Mouse (Mus musculus) CD4-positive, CD25-positive, alpha-beta regulatory T cell, adult 9 weeks (primary cell): ENCODE data around the gene Proca1. TPM values are rescaled to one million over a fixed set of nuclear protein-coding genes. Genes with fewer than 3 reads are reported as not detected.

Experiments used
- polyA plus RNA-seq: library from polyadenylated mRNA; unstranded; fragments of 100-300 nt; shearing (Covaris generic); gene quantifications from one replicate; pipeline ENCODE4 v1.2.1, GENCODE M21; 2017

The Proca1 gene
- polyA plus RNA-seq: 1.3 TPM

GRCm38 (mm10) chr11:78193113-78193512, at the start of gene Proca1:
Gene Proca1 (plus strand): TSS chr11:78193392.

DNA sequence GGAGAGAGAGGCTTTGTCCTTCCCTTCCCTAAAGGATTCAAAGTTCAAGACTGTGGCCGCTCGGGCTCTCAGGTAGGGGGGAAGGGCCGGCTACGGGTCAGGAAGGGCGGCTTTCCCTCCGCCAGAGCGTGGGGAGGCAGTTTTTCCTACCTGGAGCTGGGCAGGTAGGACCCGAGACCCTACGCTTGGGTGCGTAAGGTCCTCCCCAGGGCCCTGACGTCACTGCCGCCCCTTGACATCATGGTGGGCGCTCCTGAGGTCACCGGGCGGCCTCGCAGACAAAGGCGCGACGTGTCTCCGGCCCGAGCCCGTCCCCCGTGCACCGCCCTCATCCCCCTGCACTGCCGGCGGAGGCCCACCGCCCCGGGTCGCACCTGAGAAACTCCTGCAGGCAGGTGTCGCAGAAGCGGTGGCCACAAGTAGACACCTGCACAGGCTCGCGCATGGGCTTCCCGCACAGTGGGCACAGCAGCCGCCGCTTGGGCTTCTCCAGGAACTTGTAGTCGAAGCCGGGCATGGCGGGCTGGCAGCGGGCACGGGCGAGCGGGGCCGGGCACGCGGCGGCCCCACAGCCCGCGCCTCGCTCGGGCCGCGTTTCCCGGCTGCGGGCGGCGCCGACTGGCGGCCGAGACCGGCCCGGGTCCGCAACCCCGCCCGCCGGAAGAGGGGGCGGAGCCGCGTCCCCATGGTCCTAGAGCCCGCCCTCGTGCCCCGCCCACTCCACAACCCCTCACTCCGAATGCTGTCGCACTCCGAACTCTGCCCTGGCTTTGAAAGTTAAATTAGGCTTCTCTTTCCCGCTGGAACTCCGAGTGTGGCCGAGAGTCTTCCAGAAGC, 28.1 kb upstream of the Proca1 start, which contains the start of gene Traf4:
TSS of gene Traf4 (minus strand) at position 666 of the 837 bp plus-strand sequence.

GRCm38 (mm10) chr11:78176402-78176862, 16.8 kb upstream of the Proca1 start, which contains the start of the genes Nek8 and Tlcd1:
Gene Nek8 (minus strand): TSS chr11:78176675.
Gene Tlcd1 (plus strand): TSS chr11:78176711.

GRCm38 (mm10) chr11:78182961-78183844, 10.0 kb upstream of the Proca1 start, which contains the start of gene Rpl23a:
Gene Rpl23a (minus strand): TSS chr11:78183584.

GRCm38 (mm10) chr11:78188331-78189233, 4.6 kb upstream of the Proca1 start, which contains the start of gene Rab34:
Gene Rab34 (plus strand): TSS chr11:78188430.

DNA sequence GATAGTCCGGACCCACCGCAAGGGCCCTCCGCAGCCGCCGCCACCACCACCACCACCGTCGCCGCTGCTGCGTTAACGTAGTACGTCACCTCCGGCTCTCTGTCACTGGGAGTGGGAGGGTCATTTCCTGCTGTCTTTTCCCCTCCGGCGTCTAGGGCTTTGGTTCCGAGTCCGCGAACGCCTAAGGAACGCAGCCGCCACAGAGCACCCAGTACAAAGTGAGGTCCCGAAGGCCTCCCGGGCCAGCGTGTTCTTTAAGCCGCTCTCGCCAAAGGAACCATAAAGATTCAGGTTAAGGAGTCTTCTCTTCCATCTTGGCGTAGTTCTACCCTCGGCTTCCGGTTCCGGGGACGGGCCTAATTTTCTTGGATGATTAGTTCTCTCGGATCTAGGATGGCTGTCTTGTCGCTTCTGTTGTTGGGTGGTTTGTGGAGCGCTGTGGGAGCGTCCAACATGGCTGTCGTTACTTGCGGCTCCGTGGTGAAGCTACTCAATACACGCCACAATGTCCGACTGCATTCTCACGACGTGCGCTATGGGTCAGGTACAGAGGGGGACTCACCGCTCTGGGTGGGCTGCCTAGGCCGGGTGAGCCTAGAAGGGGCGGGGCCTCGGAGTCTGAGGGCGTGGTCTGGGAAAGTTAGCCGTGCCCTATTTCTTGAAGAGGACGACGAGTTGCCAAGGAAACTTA, 52.6 kb downstream of the Proca1 start, which contains the start of the genes Sdf2 and Supt6:
TSS of gene Sdf2 (plus strand) at position 120 of the 691 bp plus-strand sequence.
TSS of gene Supt6 (minus strand) at position 361 of the 691 bp plus-strand sequence.

Other genes starting within 250 kb of the Proca1 start
- gene Phf12, start 210.6 kb upstream of the Proca1 start, polyA plus RNA-seq: 22.2 TPM
- 1.2 TPM for gene Dhrs13, start 161.1 kb upstream of the Proca1 start, polyA plus RNA-seq
- gene Flot2, start 155.5 kb upstream of the Proca1 start, polyA plus RNA-seq: 20.2 TPM
- 44.0 TPM for gene Eral1, start 113.0 kb upstream of the Proca1 start, polyA plus RNA-seq
- 29.0 TPM for gene Fam222b, start 98.7 kb upstream of the Proca1 start, polyA plus RNA-seq
- gene Traf4, start 27.8 kb upstream of the Proca1 start, polyA plus RNA-seq: 4.5 TPM
- gene Nek8, start 16.7 kb upstream of the Proca1 start, polyA plus RNA-seq: 17.1 TPM
- gene Tlcd1, start 16.7 kb upstream of the Proca1 start, polyA plus RNA-seq: 3.4 TPM
- 1,923 TPM for gene Rpl23a, start 9.8 kb upstream of the Proca1 start, polyA plus RNA-seq
- gene Rab34, start 5.0 kb upstream of the Proca1 start, polyA plus RNA-seq: not detected
- gene Sdf2, start 52.4 kb downstream of the Proca1 start, polyA plus RNA-seq: 106 TPM
- gene Supt6, start 52.6 kb downstream of the Proca1 start, polyA plus RNA-seq: 52.2 TPM
- 74.7 TPM for gene 2610507B11Rik, start 68.4 kb downstream of the Proca1 start, polyA plus RNA-seq
- gene BC030499, start 97.4 kb downstream of the Proca1 start, polyA plus RNA-seq: 0.38 TPM
- gene Spag5, start 108.1 kb downstream of the Proca1 start, polyA plus RNA-seq: 2.2 TPM
- 14.5 TPM for gene Aldoc, start 129.6 kb downstream of the Proca1 start, polyA plus RNA-seq
- 136 TPM for gene Pigs, start 135.0 kb downstream of the Proca1 start, polyA plus RNA-seq
- gene Unc119, start 150.1 kb downstream of the Proca1 start, polyA plus RNA-seq: 18.6 TPM
- not detected for gene Foxn1, start 193.2 kb downstream of the Proca1 start, polyA plus RNA-seq
- not detected for gene Slc13a2, start 228.8 kb downstream of the Proca1 start, polyA plus RNA-seq